Mouse (Mus musculus) CD4-positive, CD25-positive, alpha-beta regulatory T cell, adult 4 months (primary cell): Measurements from ENCODE around the gene Lipc. TPM values are rescaled to one million over a fixed set of nuclear protein-coding genes. Genes with fewer than 3 reads are reported as not detected.

Experiments
- ATAC-seq: one replicate; pipeline ENCODE4 v1.8.0; 2017
- polyA plus RNA-seq, 2 experiments: library from polyadenylated mRNA; unstranded; fragments of 100-300 nt; shearing (Covaris generic); gene quantifications; one replicate each; pipeline ENCODE4 v1.2.1; 2017

The Lipc gene
- polyA plus RNA-seq, 2 experiments from 2014 or later = not detected

DNA sequence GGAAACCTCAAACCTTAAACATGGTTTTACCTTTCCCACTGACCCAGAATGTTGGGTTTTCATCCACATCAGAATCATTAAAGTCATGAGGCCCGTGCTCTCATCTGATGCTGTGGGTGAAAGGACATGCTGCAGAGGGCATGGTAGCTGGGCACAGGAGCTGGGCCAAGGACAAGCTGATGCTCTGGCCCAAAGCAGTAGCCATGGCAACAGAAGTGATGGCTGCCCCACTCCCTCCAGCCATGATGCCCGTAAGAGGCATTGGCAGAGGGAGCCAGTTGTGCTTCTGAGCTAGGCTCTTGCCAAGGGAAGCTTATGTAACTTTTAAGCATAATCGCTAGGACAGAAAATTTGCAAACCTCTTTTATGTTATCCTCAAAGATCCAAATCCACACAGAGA is 2.2 kb upstream of the Lipc start:
- no peak for ATAC-seq

DNA sequence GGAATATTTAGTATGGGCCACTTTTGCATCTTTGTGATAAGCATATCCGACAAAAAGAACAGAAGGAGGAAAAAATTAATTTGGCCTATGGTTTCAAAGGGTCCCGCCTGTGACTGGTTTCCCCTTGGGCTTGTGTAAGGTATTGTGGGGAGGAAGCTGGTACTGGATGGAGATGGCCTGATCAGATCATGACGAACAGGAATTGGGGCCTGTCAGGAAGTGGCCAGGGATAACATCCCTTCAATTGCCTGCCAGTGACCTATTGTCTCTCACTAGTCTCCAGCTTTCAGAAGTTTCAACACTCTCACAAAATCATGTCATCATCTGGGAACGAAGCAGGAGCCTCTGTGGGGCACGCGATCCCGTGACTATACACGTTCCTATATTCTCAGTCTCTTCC is 2.7 kb downstream of the Lipc start:
- ATAC-seq = no peak

DNA sequence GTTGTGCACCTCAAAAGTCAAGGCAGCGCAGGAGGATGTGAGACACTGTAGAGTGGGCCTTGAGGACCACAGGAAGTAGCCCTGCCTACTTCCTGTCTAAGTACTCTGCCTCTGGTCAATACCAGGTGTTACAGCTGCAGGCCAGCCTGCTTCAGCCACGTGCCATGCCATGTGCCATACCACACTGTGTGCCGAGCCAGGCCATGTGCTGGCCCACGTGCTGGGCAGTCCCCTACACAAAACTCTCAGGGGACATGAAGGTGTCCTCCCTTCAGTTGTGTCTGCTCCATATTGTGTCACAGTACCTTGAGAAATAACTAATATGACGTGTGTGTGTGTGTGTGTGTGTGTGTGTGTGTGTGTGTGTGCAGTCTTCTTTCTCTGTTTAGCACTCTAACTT is 4.7 kb downstream of the Lipc start:
- ATAC-seq = no peak

DNA sequence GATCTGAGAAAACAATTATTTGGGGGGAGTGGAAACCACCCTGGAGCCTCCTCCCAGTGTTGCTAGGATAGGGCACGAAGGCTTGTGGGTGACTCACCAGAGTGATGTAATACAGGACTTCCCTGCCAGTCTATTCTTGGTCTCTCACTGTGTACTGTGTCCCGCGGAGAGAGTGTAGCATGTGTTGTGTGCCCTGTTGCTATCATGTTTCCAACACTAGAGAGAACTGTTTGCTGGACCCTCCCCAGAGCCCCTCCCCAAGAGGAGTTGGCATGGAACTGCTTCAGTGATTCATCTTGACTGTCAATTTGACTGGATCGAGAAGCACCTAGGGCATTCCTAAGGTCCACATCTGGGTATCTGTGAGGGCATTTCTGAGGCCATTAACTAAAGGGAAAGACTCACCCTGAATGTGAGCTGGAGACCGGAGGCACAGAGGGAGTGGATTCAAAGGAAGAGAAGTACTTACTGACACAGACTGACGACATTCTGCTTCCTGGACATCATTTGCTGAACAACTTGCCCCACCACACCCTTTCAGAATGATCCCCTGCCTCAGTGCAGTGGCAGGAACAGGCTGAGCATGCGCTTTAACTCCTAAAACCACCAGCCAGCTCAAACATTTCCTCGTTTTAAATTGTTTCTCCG is 9.2 kb downstream of the Lipc start:
- ATAC-seq = no peak

DNA sequence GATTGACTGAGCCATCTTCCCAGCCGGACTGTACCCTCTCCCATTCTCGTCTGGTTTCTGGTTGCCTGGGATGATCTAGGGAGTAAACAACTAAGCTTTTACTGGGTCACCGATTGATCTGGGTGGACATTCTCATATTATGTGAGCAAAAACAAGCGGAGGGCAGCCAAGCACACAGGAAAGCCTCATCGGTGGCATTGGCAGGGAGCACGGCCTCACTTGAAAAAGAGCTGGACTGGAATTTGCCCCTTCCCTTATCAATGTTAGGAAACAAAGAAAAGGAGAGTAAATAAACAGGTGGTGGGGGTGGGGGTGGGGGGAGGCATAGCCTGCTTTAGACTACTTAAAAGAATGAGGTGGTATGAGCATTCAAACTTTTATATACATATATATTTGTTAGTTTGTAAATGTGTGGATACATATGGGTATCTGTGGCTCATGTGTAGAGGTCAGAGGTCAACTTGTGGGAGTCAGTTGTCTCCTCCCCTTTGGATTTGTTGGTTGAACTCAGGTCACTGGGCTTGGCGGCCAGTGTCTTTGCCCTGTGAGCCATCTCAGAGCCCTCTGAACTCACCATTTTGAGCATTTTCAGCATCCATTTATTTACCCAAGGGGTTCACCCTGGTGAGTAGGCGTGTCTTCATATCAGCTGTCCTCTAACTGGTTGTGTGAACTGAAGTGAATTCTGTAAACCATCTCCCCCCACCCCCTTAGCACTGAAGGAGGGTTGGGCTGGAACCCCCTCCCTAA is 12.1 kb downstream of the Lipc start:
- no peak for ATAC-seq

DNA sequence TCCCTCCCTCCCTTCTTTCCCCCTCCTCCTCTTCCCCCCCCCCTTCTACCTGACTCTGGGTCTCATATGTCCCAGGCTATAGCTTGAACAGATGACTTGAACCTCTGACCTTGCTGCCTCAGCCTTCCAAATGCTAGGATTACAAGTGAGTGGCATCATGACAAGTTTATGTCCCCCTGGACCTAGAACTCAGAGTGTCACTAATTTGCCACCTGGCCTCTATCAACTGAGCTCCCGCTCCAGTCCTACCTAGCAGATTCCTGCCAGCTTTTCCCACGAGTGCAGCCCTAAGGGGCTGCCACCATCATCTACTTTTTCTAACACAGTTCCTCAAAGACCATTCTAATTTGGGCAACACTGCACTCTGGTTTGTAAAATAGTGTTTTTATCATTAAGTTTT is 13.2 kb downstream of the Lipc start:
- ATAC-seq = no peak

DNA sequence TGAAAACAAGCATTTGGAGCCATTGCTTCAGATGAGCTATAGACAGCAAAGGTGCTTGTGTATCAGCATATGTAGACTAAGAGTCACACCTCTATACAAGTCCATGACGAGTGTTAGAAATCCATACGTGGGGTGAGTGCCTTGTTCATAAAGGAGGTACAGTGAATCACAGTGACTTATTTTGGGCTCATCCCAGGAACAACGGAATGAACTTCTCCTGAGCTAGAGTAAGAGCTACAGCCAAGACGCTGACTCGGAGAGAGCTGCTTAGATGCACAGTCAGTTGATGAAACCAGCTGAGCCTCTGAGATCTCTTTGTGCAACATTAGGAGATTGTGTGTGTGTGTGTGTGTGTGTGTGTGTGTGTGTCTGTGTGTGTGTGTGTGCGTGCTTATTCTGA is 13.9 kb downstream of the Lipc start:
- ATAC-seq = no peak

DNA sequence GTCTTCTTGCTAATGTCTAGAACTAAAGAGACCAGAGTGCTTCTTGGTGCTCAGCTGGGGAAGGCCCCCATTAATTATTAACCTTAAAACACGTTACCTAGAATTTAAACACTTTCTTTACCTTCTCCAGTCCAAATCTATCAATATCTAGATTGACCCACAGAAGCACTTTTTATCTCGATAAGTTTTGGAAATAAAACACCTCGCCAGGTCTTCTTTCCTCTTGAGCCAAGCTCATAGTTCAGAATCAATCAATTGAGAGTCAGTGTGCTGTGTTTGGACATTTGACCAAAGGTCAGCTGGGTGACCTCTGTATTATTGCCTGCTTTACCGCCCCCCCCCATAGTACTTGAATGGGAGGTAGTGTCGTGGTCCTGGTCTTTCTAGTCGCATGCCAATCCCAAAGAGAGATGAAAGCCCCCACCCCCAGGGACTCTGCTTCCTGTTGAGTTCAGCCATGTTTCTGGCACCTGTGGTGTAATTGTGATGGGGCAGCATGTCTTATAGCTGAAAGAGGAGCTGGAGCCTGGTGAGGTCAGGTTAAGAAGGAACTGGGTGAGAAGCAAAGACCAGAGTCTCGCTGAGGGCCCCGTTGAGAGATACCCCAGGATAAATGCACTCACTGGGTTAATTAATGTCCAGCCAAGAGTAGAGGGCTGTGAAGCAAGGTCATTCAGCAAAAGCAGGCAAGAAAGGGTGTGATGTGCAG is 17.3 kb downstream of the Lipc start:
- no peak for ATAC-seq

DNA sequence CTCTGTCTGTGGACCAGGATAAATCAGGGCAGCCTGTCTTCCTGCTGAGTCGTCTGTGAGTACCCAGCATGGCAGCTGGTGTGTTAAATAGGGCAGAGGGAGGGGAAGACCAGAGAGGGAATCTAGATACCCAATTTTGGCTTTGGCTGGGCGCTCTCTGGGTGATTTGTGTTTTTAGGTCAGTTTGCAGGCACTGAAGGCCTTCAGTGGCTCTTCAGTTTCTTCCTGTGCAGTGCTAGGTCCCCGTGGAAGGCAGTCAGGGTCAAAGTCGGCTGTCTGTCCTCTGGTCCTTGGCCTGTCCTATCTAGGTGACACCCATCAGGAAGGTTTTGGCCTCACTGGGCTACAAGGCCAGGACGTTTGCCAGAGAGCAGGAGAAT is 21.4 kb downstream of the Lipc start:
- no peak for ATAC-seq

DNA sequence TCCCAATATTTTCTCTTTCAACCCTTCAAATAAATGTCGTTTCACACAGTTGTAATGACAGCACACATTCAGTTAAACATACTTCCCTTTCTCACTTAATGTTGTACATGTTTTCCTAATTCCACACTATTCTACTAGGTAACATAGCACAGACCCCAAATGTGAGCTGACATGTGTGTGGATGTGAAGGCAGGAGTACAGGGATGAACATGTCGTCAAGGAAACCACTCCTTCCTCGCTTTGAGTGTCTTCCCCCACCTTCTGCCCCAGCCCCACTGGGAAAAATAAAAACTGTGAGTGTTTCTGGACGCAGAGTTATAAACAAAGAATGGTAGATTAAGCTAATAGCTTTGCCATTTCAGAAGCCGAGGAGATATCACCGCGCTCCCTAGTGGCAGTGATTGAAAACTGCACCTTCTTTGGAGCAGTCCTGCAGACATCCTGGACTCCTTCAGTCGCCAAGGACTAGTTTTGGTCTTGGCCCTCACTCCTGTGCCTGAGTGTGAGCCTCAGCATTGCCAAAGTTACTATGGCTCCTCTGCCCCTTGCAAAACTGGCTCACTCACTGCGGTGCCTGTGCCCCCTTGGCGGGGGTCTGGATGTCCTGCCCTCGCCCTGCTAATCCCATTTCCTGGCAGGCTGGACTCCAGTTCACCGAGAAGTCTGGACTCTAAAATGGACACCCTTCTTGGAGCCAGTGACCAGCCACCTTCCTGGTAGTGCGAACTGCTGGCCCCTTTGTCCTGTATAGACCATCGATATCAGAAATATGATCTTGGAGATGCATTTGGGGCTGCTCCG is 22.0 kb downstream of the Lipc start:
- ATAC-seq = no peak

DNA sequence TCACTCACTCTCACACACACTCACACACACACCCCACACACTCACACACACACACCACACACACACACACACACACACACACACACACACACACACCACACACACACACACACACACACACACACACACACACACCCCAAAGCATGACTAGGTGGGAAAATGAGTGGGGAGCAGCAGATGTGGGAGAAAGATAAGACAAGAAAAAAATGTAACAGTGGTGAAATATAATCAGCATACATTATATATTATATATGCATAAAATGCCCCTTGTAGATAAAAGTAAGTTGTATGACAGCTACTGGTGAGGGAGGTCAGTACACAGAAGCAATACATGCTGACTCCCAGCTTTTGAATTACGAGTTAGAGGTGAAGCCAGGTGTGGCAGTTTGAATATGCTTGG is 23.6 kb downstream of the Lipc start:
- ATAC-seq = no peak

DNA sequence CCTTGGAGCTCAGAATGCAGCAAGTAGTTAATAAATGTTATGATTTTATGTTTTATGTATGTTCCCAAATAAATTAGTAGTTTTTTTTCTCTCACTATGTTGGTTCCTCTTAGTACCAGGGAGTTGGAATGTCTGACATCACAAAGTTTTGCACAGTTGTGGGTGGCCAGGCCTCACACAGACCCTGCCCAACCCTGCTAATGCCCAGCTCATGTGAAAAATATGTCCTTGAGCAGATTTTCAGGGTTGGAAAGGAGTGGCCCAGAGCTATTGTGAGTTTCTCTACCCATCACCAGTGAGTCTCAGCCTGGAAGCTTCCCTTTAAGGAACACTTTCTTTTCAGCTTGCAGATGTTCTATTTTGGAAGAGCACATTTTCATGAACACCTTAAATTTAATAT is 24.3 kb downstream of the Lipc start:
- no peak for ATAC-seq

DNA sequence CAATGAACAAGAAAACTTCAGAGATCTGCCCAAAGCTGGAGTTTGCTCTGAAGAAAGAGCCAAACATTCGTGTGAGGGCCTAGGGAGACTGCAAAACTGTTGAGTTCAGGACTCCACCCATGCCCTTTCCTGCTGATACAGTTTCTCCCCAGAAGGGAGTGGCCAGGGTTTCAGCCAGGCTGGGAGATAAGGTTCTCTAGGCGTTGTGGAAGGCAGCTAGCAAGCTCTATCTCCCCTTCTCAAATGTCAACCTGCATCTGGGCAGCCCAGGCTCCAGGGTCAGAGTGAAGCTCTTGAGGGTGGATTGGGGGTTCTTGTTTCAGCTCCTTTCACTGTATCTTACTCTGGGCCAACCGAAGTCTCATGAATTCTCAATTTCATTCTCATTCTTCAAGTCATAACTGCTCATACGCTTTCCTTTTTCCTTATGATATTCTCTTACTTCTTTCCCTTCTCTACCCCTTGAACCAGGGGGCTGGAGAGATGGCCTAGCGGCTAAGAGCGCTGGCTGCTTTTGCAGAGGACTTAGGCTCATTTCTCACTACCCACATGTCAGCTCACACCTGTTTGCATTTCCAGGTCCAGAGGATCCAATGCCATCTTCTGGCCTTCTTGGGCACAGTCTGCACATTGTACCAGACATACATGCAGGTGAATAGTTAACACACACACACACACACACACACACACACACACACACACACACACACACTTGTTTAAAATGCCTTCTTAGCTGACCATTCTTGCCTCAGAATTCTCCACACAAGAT is 25.0 kb downstream of the Lipc start:
- ATAC-seq = no peak

DNA sequence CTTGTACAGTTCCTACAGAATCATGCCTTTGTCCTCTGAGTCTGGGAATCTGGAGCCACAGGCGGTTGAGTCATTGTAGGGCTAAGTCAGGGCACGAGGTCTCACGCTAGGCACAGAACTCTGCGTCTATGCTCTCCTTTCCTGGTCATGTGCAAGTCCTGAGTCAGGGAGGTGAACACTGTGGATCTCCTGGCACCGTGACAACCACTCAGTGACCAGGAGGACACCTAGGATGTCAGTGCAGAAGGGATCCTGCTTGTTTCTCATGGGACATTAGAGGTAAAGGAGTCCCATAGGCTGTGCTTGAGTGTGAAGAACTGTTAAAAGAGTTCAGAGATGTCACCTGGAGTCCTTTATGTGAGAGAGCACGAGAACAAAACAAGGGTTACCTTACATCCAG is 26.8 kb downstream of the Lipc start:
- no peak for ATAC-seq

DNA sequence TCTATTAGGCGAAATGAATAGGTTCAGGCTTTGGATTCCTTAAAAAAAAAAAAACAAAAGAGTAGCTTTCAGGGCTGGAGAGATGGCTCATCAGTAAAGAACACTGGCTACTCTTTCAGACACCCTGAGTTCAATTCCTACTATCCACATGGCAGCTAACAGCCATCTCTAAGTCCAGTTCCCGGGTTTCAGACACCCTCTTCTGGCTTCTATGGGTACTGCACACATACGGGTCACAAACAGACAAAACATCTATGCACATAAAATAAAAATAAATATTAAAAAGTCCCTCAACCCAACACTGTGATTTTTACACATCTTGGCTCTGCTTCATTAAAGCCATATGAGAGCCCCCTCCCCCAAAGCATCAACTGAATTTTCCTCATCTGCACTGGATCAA is 27.3 kb downstream of the Lipc start:
- no peak for ATAC-seq

DNA sequence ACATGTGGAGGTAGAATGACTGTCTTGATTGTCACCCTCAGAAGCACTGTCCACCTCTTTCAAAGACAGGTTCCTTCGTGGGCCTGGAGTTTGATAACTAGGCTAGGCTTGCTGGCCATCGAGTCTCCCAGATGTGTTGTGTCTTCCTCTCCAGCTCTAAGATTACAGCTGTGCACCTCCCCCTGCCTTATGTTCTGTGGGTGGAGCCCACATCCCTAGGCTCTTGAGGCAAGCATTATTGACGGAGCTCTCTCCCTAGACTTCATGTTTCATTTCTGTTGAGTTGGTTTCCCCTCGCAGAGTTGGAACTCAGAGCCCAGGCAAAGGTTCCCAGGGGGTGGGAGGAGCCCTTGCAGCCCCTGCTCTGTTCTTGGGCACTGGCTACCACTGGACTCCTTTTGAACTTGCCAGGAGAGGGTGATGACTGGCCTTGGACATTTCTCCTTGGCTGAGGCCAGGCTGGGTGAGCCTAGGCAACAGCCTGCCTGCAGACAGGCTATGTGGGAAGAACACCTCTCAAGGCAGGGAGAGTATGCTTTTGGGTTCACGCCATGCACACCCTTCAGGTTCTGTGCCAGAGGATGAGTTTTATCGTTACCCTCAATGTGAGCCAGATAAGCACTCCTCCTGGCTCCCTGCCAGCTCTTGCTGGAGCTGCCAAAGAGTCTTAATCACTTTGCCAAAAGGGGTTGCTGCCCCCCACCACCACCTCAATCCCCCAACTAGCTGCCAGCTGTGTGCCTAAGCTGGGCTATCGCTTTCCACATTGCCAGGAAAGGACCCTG is 30.1 kb downstream of the Lipc start:
- ATAC-seq = no peak

DNA sequence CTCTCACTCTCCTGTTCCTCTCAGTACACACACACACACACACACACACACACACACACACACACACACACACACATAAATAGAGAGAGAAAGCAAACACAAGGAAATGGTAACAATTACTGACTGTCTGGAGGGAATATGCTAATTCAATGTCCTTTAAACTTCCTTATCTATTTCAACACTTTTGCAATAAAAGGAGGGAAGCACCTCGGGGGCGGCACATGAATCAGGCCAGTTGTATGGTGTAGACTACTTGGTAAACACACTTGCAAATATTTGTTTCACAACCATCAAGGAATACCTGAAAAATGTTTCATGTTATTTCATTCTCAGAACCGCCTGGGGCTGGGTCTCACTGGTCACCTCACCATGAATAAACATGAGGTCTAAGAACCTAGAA is 30.9 kb downstream of the Lipc start:
- ATAC-seq = no peak

DNA sequence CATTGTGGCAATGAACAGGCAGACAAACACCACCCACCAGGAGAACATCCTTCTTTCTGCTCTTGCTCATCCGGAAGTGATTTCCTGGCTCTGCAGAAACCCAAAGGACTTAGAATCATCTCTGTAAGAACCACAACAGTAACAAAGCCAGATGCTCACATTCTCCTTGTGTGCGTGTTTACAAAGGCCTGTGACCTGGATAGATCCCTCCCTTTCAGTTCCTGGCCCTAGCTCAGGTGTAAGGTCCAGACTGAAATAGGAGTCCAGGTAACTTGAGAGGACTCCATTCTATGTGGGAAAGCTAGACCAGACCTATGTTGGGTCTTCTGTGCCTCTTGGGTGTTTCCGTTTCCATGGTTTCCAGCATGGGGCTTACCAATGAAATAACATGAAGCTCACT is 32.8 kb downstream of the Lipc start:
- no peak for ATAC-seq

DNA sequence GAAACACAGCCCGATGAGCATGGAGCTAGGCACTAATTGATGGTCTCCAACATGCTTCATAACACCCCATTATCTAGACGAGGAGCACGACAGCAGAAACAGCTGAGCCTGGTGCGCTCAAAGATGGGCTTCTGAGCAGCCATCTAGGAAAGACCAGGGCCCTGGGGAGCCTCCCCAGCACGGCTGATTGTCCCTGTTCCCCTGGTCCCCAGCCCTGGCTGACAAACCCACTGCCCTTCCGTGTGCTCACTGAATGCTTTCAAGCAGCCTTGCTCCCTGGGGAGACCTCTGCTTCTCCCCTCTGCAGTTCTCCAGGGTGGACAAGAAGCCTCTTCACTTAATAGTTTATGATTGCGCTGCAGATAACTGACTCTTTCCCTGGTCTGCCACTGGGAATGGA is 35.5 kb downstream of the Lipc start:
- ATAC-seq = no peak

DNA sequence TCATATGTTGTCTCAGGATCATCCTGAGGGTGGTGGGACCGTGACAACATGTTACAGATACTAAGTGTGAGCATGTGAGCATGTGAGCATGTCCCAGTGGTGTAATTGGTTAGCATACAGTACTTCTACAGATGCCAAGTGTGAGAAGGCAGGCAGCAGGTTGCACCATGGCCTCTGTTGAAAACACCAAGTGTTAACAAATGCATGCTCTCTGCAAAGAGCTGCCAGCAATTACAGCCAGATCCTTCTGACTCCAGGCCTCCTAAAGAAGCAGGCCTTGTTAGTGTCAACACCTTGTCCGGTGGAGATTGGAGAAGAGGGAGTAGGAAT is 36.7 kb downstream of the Lipc start:
- ATAC-seq = no peak

DNA sequence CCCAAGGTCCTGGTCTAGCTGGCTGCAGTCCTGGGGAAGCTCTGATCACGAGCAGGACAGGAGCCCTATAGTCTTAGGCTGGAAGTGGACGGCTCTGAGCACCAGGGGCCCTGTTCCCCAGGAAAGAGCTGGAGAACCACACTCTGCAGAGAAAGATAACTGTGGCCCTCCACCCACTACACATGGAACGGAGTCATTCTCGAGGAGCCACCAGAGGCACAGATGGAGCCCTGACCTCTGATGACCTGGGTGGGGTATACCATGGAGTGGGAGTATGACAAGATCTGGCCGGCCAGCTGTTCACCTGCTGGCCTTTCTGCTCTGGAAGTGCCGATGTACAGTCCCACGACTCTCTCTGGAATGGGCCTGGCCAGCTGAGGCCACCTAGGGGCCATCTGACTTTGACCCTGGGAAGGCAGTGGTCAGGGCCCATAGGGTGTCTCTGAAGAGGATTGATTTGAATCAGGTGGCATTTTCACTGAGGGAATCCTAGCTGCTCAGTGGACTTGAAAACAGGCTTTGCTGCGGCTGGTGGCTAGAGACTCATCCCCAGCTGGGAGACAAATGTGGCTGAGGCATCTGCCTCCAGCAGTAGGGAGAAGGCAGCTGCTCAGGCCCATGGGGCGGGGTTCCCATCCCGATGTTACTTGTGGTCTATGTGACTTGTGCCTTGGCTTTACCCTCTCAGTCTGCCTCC is 37.2 kb downstream of the Lipc start:
- ATAC-seq = no peak
